Mouse (Mus musculus) MEL (cell line): ENCODE measurements around the gene 4930524J08Rik.

Source experiments
- CHD2 ChIP-seq: IDR thresholded peaks from 2 replicates; pipeline ENCODE4 v1.6.1; 2011; ENCODE audit warnings: low read length, improper control_type of control experiment
- MAZ ChIP-seq: IDR thresholded peaks from 2 replicates; pipeline ENCODE4 v1.6.1; 2012; ENCODE audit warnings: low read depth, mild to moderate bottlenecking, inconsistent platforms, low read length, improper control_type of control experiment

DNA sequence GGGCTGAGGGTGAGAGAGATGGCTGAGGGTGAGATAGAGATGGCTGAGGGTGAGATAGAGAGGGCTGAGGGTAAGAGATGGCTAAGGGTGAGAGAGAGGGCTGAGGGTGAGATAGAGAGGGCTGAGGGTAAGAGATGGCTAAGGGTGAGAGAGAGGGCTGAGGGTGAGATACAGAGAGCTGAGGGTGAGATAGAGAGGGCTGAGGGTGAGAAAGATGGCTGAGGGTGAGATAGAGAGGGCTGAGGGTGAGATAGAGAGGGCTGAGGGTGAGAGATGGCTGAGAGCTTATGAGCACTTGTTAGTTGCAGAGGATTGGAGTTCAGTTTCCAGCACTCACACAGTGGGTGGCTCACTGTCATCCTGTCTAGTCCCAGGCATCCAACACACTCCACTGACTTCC lies 41.2 kb downstream of the 4930524J08Rik start:
- TF ChIP-seq MAZ, result no peak
- no peak for TF ChIP-seq CHD2
